Mouse (Mus musculus): Measurements from ENCODE around the gene Kitl.

DNA sequence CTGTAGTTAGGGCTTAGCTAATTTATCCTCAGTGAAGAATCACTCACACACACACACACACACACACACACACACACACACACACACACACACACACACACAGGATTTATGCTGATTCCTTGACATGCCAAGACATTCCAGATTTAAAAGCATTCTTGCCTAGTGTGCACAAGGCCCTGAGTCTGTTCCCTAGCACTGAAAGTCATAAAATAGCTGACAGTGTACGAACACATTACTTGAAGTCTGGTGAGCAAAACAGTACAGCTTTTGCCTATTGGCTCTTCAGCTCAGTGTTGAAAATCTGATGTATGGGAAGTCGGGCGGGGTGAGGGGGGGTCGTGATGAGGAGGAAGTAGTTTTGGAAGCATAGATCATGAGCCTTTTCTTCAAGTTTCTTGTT, 37.5 kb downstream of the Kitl start:
- no peak for TF ChIP-seq CTCF (conservative IDR thresholded peaks at IDR 0.05; ENCODE audit: low read length)
- TF ChIP-seq NANOG (IDR thresholded peaks at IDR 0.05; ENCODE audit: borderline replicate concordance, low read length), result no peak
